Mouse (Mus musculus) kidney, embryonic 16.5 days (tissue): Measurements from ENCODE around the gene Zfp651. TPM values are rescaled to one million over a fixed set of nuclear protein-coding genes. Genes with fewer than 3 reads are reported as not detected.
A peak's percentile ranks its signal among the peaks of the same experiment; 100 is the strongest.

ENCODE experiments used
- ATAC-seq: fragments of 200-750 bp; cut with Nextera tagmentation; 2 replicates; pipeline ENCODE4 v1.8.0; 2017; ENCODE audit warnings: moderate TSS enrichment; ENCODE audit not compliant: low FRiP score, low TSS enrichment
- H3K27ac ChIP-seq: fragments of 300-500 bp; sonication (generic); 2 replicates; pipeline ENCODE4 v1.5.1; 2014; ENCODE audit warnings: low read length
- H3K27me3 ChIP-seq: fragments of 300-500 bp; sonication (generic); 2 replicates; pipeline ENCODE4 v1.6.1; 2014; ENCODE audit warnings: low read length, control low read depth, mixed read lengths; ENCODE audit not compliant: insufficient read depth
- H3K36me3 ChIP-seq: fragments of 300-500 bp; sonication (generic); 2 replicates; pipeline ENCODE4 v1.6.1; 2014; ENCODE audit warnings: low read length, control low read depth, mixed read lengths; ENCODE audit not compliant: insufficient read depth
- H3K4me1 ChIP-seq: fragments of 300-500 bp; sonication (generic); 2 replicates; pipeline ENCODE4 v1.6.1; 2014; ENCODE audit warnings: low read length, control low read depth, mixed read lengths; ENCODE audit not compliant: insufficient read depth
- H3K4me2 ChIP-seq: fragments of 300-500 bp; sonication (generic); replicated peaks from 2 replicates; pipeline ENCODE4 v1.6.1; 2014; ENCODE audit warnings: low read depth, low read length
- H3K4me3 ChIP-seq: fragments of 300-500 bp; sonication (generic); 2 replicates; pipeline ENCODE4 v1.5.1; 2014; ENCODE audit warnings: mild to moderate bottlenecking, low read length
- H3K9ac ChIP-seq: fragments of 300-500 bp; sonication (generic); replicated peaks from 2 replicates; pipeline ENCODE4 v1.6.1; 2014; ENCODE audit warnings: low read length
- H3K9me3 ChIP-seq: fragments of 300-500 bp; sonication (generic); 2 replicates; pipeline ENCODE4 v1.6.1; 2016; ENCODE audit warnings: low read length, control low read depth
- WGBS: fragments of 180-500 bp; shearing (Covaris S2); extraction: QIAGEN DNeasy Blood & Tissue Kit; methylation state at CpG from one replicate; pipeline ENCODE4 v1.1.7; 2014; 5-methylcytosine and 5-hydroxymethylcytosine counted together
- polyA plus RNA-seq: library from polyadenylated mRNA; unstranded; fragments of >200 nt; fragmentation: Nextera tagmentation; extraction: Ambion mirVana; gene quantifications from 2 replicates; pipeline ENCODE4 v1.2.1, GENCODE M21; 2015

Zfp651 gene
- polyA plus RNA-seq: 8.1 and 9.5 TPM in 2 replicates

GRCm38 (mm10) chr9:121759091-121760081 lies at the start of gene Zfp651:
Gene Zfp651, plus strand, starts transcription at chr9:121759330.
- under 1% methylated on average over 88 of the region's 97 CpGs for WGBS
- peak within 1 kb of the TSS; percentile 94 for H3K9ac ChIP-seq

GRCm38 (mm10) chr9:121709898-121710583 lies 49.1 kb upstream of the Zfp651 start, which contains the start of gene Ss18l2:
Gene Ss18l2, plus strand, starts transcription at chr9:121710329.
- H3K4me3 ChIP-seq: peak within 1 kb of the TSS; percentile 87
- WGBS: 4% methylated on average over 37 of the region's 37 CpGs

More at GRCm38 (mm10) chr9:121759091-121760081, at the start of gene Zfp651:
- H3K27ac ChIP-seq: peak within 1 kb of the TSS; percentile 93
- H3K4me1 ChIP-seq: peaks cover 18% of the 10 kb centered on the region
- H3K36me3 ChIP-seq: peaks cover 37% of the 10 kb centered on the region
- H3K9me3 ChIP-seq: no peaks in the 10 kb centered on the region
- H3K4me3 ChIP-seq: peak within 1 kb of the TSS; percentile 85
- H3K4me2 ChIP-seq: peak within 1 kb of the TSS; percentile 98
- H3K27me3 ChIP-seq: no peaks in the 10 kb centered on the region
- ATAC-seq: peak; percentile 80

GRCm38 (mm10) chr9:121710584-121710975 lies 48.5 kb upstream of the Zfp651 start:
- Histone ChIP-seq H3K4me3 (peak overlapping the region; percentile 87), H3K4me1 (peaks cover 38% of the 10 kb centered on the region), H3K27me3 (no peaks in the 10 kb centered on the region), H3K36me3 (peaks cover 13% of the 10 kb centered on the region; the same call in 1 of the 2 replicates), H3K4me2 (peak overlapping the region; percentile 80), H3K9ac (peak overlapping the region; percentile 92), H3K27ac (peak overlapping the region; percentile 95), H3K9me3 (no peaks in the 10 kb centered on the region)
- WGBS: under 1% methylated on average over 18 of the region's 18 CpGs
- ATAC-seq: peak; percentile 20; the same call in 1 of the 2 replicates

More at GRCm38 (mm10) chr9:121709898-121710583, 49.1 kb upstream of the Zfp651 start, which contains the start of gene Ss18l2:
- H3K9ac ChIP-seq: peak within 1 kb of the TSS; percentile 92
- H3K27ac ChIP-seq: peak within 1 kb of the TSS; percentile 95
- no peaks in the 10 kb centered on the region for H3K9me3 ChIP-seq
- H3K4me1 ChIP-seq: peaks cover 44% of the 10 kb centered on the region
- H3K27me3 ChIP-seq: no peaks in the 10 kb centered on the region
- peak; percentile 95 for ATAC-seq
- H3K4me2 ChIP-seq: peak within 1 kb of the TSS; percentile 80
- peaks cover 13% of the 10 kb centered on the region; the same call in 1 of the 2 replicates for H3K36me3 ChIP-seq

GRCm38 (mm10) chr9:121717048-121717447 lies 42.1 kb upstream of the Zfp651 start:
- Histone ChIP-seq H3K36me3 (peaks cover 13% of the 10 kb centered on the region; the same call in 1 of the 2 replicates), H3K27ac (no peak overlapping the region), H3K4me2 (no peak overlapping the region), H3K4me1 (peaks cover 21% of the 10 kb centered on the region), H3K9ac (no peak overlapping the region), H3K4me3 (no peak overlapping the region), H3K9me3 (peaks cover 5% of the 10 kb centered on the region; the same call in 1 of the 2 replicates), H3K27me3 (no peaks in the 10 kb centered on the region)
- ATAC-seq: no peak
- WGBS: 88% methylated on average over 2 of the region's 2 CpGs

- peak overlapping the region; percentile 78 for H3K4me2 ChIP-seq
- H3K27ac ChIP-seq: peak overlapping the region; percentile 97
- H3K9me3 ChIP-seq: peaks cover 5% of the 10 kb centered on the region; the same call in 1 of the 2 replicates
- H3K4me3 ChIP-seq: peak overlapping the region; percentile 91
- H3K4me1 ChIP-seq: peaks cover 11% of the 10 kb centered on the region
- peak overlapping the region; percentile 79 for H3K9ac ChIP-seq
- no peaks in the 10 kb centered on the region for H3K27me3 ChIP-seq
- 69% methylated on average over 15 of the region's 15 CpGs for WGBS
- peaks cover 4% of the 10 kb centered on the region; the same call in 1 of the 2 replicates for H3K36me3 ChIP-seq
- ATAC-seq: no peak
Measured at GRCm38 (mm10) chr9:121718070-121718705, 40.9 kb upstream of the Zfp651 start.

- Histone ChIP-seq H3K9ac (peak within 1 kb of the TSS; percentile 98), H3K27ac (peak within 1 kb of the TSS; percentile 97), H3K4me2 (peak within 1 kb of the TSS; percentile 97), H3K4me1 (peaks cover 11% of the 10 kb centered on the region), H3K9me3 (peaks cover 5% of the 10 kb centered on the region; the same call in 1 of the 2 replicates), H3K4me3 (peak within 1 kb of the TSS; percentile 91), H3K27me3 (no peaks in the 10 kb centered on the region), H3K36me3 (0 out of 2 replicates have a peak, but pooled peaks cover under 1% of the 10 kb centered on the region)
- ATAC-seq: peak; percentile 99
- WGBS: under 1% methylated on average over 51 of the region's 61 CpGs
Measured at GRCm38 (mm10) chr9:121718792-121719318, 40.3 kb upstream of the Zfp651 start, which contains the start of gene Nktr. Gene Nktr, plus strand, starts transcription at chr9:121719169.

GRCm38 (mm10) chr9:121719347-121720331 lies 39.5 kb upstream of the Zfp651 start:
- Histone ChIP-seq H3K9ac (peak overlapping the region; percentile 98), H3K9me3 (peaks cover 5% of the 10 kb centered on the region; the same call in 1 of the 2 replicates), H3K4me2 (peak overlapping the region; percentile 97), H3K4me1 (peaks cover 11% of the 10 kb centered on the region), H3K36me3 (no peaks in the 10 kb centered on the region), H3K27ac (peak overlapping the region; percentile 97), H3K4me3 (peak overlapping the region; percentile 91), H3K27me3 (no peaks in the 10 kb centered on the region)
- WGBS: under 1% methylated on average over 65 of the region's 87 CpGs
- peak; percentile 85 for ATAC-seq

GRCm38 (mm10) chr9:121740490-121740889 lies 18.6 kb upstream of the Zfp651 start:
- no peaks in the 10 kb centered on the region for H3K9me3 ChIP-seq
- H3K27me3 ChIP-seq: no peaks in the 10 kb centered on the region
- peaks cover 42% of the 10 kb centered on the region for H3K36me3 ChIP-seq
- H3K4me1 ChIP-seq: no peaks in the 10 kb centered on the region
- no peak overlapping the region for H3K4me3 ChIP-seq
- H3K27ac ChIP-seq: no peak overlapping the region
- ATAC-seq: no peak
- no peak overlapping the region for H3K4me2 ChIP-seq
- 81% methylated on average over 6 of the region's 6 CpGs for WGBS
- no peak overlapping the region for H3K9ac ChIP-seq
